In the genomic region with DNA sequence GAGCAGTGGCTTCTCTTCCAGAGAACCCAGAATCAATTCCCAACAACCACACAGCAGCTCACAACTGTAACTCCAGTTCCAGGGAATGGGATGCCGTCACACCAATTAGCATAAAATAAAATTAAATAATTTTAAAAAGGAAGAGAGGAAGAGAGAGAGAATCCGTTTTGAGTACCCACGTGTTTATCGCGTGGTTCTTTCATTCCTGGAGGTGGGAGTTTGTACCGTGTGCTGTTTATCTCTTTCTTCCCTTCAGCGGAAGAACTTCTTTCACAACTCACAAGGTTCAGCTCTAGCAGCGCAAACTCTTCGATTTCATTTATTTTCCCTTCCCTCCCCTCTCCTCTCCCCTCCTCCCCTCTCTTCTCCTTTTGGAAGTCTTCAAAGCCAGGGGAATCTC, we compare ENCODE assay signal across 26 mouse cellular contexts. TPM values are rescaled to one million over a fixed set of nuclear protein-coding genes. Genes with fewer than 3 reads are reported as not detected.
DNase-seq lines count a peak whose midpoint lies in the region; ATAC-seq and TF ChIP-seq lines count a peak whose summit lies in the region.
"Had no signal": no experiment of that assay in that cellular context is flagged by ENCODE, and none has a peak within 500 bp of the region (broad histone marks: within the 10 kb centered on the region; RNA-seq: fewer than 3 reads in every experiment).

No protein-coding gene starts in this region.

- no peak overlapping the region for H3K27ac ChIP-seq in gastrocnemius, adult 2 months
- H3K27ac ChIP-seq in lung, postnatal 0 days (ENCODE audit: low read length) = no peak overlapping the region
- H3K27ac ChIP-seq in liver, embryonic 13.5 days = no peak overlapping the region
- H3K27ac ChIP-seq in kidney, embryonic 15.5 days = no peak overlapping the region
- H3K27ac ChIP-seq: forebrain, embryonic 10.5 days; forebrain, embryonic 13.5 days; hindbrain, embryonic 14.5 days; hindbrain, postnatal 0 days had no signal

- no peak for TF ChIP-seq EP300 in lung, postnatal 0 days (IDR thresholded peaks at IDR 0.05)

- no peaks in the 10 kb centered on the region for H3K9me3 ChIP-seq in lung, postnatal 0 days (ENCODE audit: low read length)
- no peaks in the 10 kb centered on the region for H3K9me3 ChIP-seq in liver, embryonic 13.5 days (replicated peaks)
- no peaks in the 10 kb centered on the region for H3K9me3 ChIP-seq in kidney, embryonic 15.5 days (replicated peaks)
- H3K9me3 ChIP-seq: forebrain, embryonic 10.5 days; forebrain, embryonic 13.5 days; heart, embryonic 12.5 days had no signal

- WGBS in lung, postnatal 0 days = 38% methylated on average over 9 of the region's 9 CpGs
- 27% methylated on average over 9 of the region's 9 CpGs for WGBS in liver, embryonic 13.5 days (ENCODE audit: insufficient replicate concordance)
- WGBS in kidney, embryonic 15.5 days = 58% methylated on average over 9 of the region's 9 CpGs

- no peak for ATAC-seq in lung, postnatal 0 days
- no peak for ATAC-seq in liver, embryonic 13.5 days (ENCODE audit: low read depth)
- ATAC-seq in kidney, embryonic 15.5 days (replicated peaks; ENCODE audit: low FRiP score) = no peak
- ATAC-seq: forebrain, embryonic 13.5 days; forebrain, embryonic 16.5 days; hindbrain, postnatal 0 days; inflammation-experienced regulatory T-cells, adult 6 months; Patski had no signal

- no peaks in the 10 kb centered on the region for H3K36me3 ChIP-seq in lung, postnatal 0 days (ENCODE audit: insufficient read depth, low read length)
- H3K36me3 ChIP-seq in liver, embryonic 13.5 days = no peaks in the 10 kb centered on the region
- H3K36me3 ChIP-seq in kidney, embryonic 15.5 days = no peaks in the 10 kb centered on the region
- H3K36me3 ChIP-seq: forebrain, embryonic 10.5 days; heart, embryonic 12.5 days had no signal

- intact Hi-C loops in gastrocnemius, adult 2 months (cut with DNase I) = no loop called here
- intact Hi-C loops in gastrocnemius, postnatal 14 days (cut with DNase I; ENCODE audit: low total_unique reads) = no loop called here

- TF ChIP-seq CTCF in gastrocnemius, adult 2 months (IDR thresholded peaks at IDR 0.05) = no peak
- no peak for TF ChIP-seq CTCF in lung, postnatal 0 days (IDR thresholded peaks at IDR 0.05)

- H3K4me3 ChIP-seq in gastrocnemius, adult 2 months = peak overlapping the region; percentile 19; the same call in 1 of the 2 replicates
- H3K4me3 ChIP-seq in lung, postnatal 0 days (ENCODE audit: low read depth, low read length) = no peak overlapping the region
- no peak overlapping the region for H3K4me3 ChIP-seq in liver, embryonic 13.5 days (replicated peaks)
- no peak overlapping the region for H3K4me3 ChIP-seq in kidney, embryonic 15.5 days (replicated peaks)
- H3K4me3 ChIP-seq: forebrain, embryonic 10.5 days; forebrain, embryonic 13.5 days; heart, embryonic 12.5 days had no signal

- no peaks in the 10 kb centered on the region for H3K4me1 ChIP-seq in lung, postnatal 0 days (ENCODE audit: insufficient read depth, low read depth, low read length)
- H3K4me1 ChIP-seq in liver, embryonic 13.5 days (replicated peaks) = peaks cover 2% of the 10 kb centered on the region
- no peaks in the 10 kb centered on the region for H3K4me1 ChIP-seq in kidney, embryonic 15.5 days
- H3K4me1 ChIP-seq: forebrain, embryonic 13.5 days; heart, embryonic 12.5 days had no signal

- no peak overlapping the region for H3K9ac ChIP-seq in lung, postnatal 0 days (replicated peaks; ENCODE audit: low read depth)
- H3K9ac ChIP-seq in liver, embryonic 13.5 days = no peak overlapping the region
- no peak overlapping the region for H3K9ac ChIP-seq in kidney, embryonic 15.5 days
- H3K9ac ChIP-seq: forebrain, embryonic 13.5 days; heart, embryonic 12.5 days; hindbrain, embryonic 14.5 days had no signal

- H3K27me3 ChIP-seq in lung, postnatal 0 days (replicated peaks; ENCODE audit: insufficient read depth, low read length) = no peaks in the 10 kb centered on the region
- H3K27me3 ChIP-seq in liver, embryonic 13.5 days = peaks cover 21% of the 10 kb centered on the region
- H3K27me3 ChIP-seq in kidney, embryonic 15.5 days = no peaks in the 10 kb centered on the region
- H3K27me3 ChIP-seq: forebrain, embryonic 13.5 days; heart, embryonic 12.5 days; Patski had no signal

- 0 out of 2 replicates have a peak overlapping the region, but pooled peaks have one; percentile 3 for H3K4me2 ChIP-seq in lung, postnatal 0 days (replicated peaks; ENCODE audit: low read depth, low read length)
- peak overlapping the region; percentile 2; the same call in 1 of the 2 replicates for H3K4me2 ChIP-seq in liver, embryonic 13.5 days
- H3K4me2 ChIP-seq in kidney, embryonic 15.5 days = no peak overlapping the region
- H3K4me2 ChIP-seq: forebrain, embryonic 13.5 days; heart, embryonic 12.5 days; hindbrain, embryonic 14.5 days had no signal

- DNase-seq in gastrocnemius, adult 2 months = no peak
- DNase-seq in gastrocnemius, postnatal 14 days = no peak
- peak; percentile 15 for DNase-seq in lung, postnatal 0 days (ENCODE audit: low spot score)
- no peak for DNase-seq in lung, postnatal 10 days
- no peak for DNase-seq in liver, embryonic 13.5 days
- DNase-seq in yolk sac, embryonic 10.5 days (ENCODE audit: low spot score) = peak; percentile 52
- no peak for DNase-seq in embryo, embryonic 9.5 days (ENCODE audit: extremely low spot score)
- DNase-seq: adrenal gland, adult 2 months; adrenal gland, postnatal 14 days; cerebellum, adult 11-12 months; cerebellum, adult 8-10 months; cerebellum, postnatal 10 days; cerebellum, postnatal 36 days; embryo, embryonic 11 days; gastrocnemius, postnatal 36 days; heart, postnatal 14 days; heart, postnatal 4 days had no signal

RNA-seq across cellular contexts. Expression of gene Atp6v0a1, which starts 15.0 kb away (rescaled TPM):
- total RNA-seq in gastrocnemius, adult 2 months (2021) = 10 to 100 TPM; 59.6 to 65.2 TPM
- total RNA-seq in gastrocnemius, postnatal 14 days (2021) = 10 to 100 TPM; 53.4 to 58.5 TPM
- 51.3 and 57.2 TPM in 2 replicates for polyA plus RNA-seq in lung, postnatal 0 days (2015; fragmentation: Nextera tagmentation; extraction: Ambion mirVana)
- 52.8 and 64.0 TPM in 2 replicates for polyA plus RNA-seq in liver, embryonic 13.5 days (2015; fragmentation: Nextera tagmentation; extraction: Ambion mirVana)
- polyA plus RNA-seq in kidney, embryonic 15.5 days (2015; fragmentation: Nextera tagmentation; extraction: Ambion mirVana) = 36.1 and 46.0 TPM in 2 replicates

RNA-seq across cellular contexts. Expression of gene Cavin1, which starts 23.5 kb away (rescaled TPM):
- 100 to 1,000 TPM; 133 to 149 TPM for total RNA-seq in gastrocnemius, adult 2 months (2021)
- 100 to 1,000 TPM; 226 to 256 TPM for total RNA-seq in gastrocnemius, postnatal 14 days (2021)
- polyA plus RNA-seq in lung, postnatal 0 days (2015; fragmentation: Nextera tagmentation; extraction: Ambion mirVana) = 692 and 736 TPM in 2 replicates
- 25.5 and 26.6 TPM in 2 replicates for polyA plus RNA-seq in liver, embryonic 13.5 days (2015; fragmentation: Nextera tagmentation; extraction: Ambion mirVana)
- polyA plus RNA-seq in kidney, embryonic 15.5 days (2015; fragmentation: Nextera tagmentation; extraction: Ambion mirVana) = 131 and 150 TPM in 2 replicates

RNA-seq across cellular contexts. Expression of gene Stat3, which starts 54.9 kb away (rescaled TPM):
- total RNA-seq in gastrocnemius, adult 2 months (2021) = 10 to 100 TPM; 40.6 to 44.2 TPM
- 10 to 100 TPM; 41.7 to 43.6 TPM for total RNA-seq in gastrocnemius, postnatal 14 days (2021)
- polyA plus RNA-seq in lung, postnatal 0 days (2015; fragmentation: Nextera tagmentation; extraction: Ambion mirVana) = 100 and 120 TPM in 2 replicates
- 28.5 and 32.8 TPM in 2 replicates for polyA plus RNA-seq in liver, embryonic 13.5 days (2015; fragmentation: Nextera tagmentation; extraction: Ambion mirVana)
- 44.8 and 45.1 TPM in 2 replicates for polyA plus RNA-seq in kidney, embryonic 15.5 days (2015; fragmentation: Nextera tagmentation; extraction: Ambion mirVana)

Comparison
In these comparisons a context has a peak if more than half of its experiments do, and no peak if none do; other contexts are left out.
1. DNase-seq: peak in lung, postnatal 0 days (single experiment) and yolk sac, embryonic 10.5 days (single experiment); none in gastrocnemius, adult 2 months (single experiment), gastrocnemius, postnatal 14 days (single experiment), lung, postnatal 10 days (single experiment), liver, embryonic 13.5 days (single experiment) and embryo, embryonic 9.5 days (single experiment).